Mouse (Mus musculus): ENCODE data around the gene Gpx1. TPM values are rescaled to one million over a fixed set of nuclear protein-coding genes. Genes with fewer than 3 reads are reported as not detected.

The Gpx1 gene
- polyA plus RNA-seq (2016; fragmentation: Nextera tagmentation; extraction: Ambion mirVana): 824 and 909 TPM in 2 replicates

DNA sequence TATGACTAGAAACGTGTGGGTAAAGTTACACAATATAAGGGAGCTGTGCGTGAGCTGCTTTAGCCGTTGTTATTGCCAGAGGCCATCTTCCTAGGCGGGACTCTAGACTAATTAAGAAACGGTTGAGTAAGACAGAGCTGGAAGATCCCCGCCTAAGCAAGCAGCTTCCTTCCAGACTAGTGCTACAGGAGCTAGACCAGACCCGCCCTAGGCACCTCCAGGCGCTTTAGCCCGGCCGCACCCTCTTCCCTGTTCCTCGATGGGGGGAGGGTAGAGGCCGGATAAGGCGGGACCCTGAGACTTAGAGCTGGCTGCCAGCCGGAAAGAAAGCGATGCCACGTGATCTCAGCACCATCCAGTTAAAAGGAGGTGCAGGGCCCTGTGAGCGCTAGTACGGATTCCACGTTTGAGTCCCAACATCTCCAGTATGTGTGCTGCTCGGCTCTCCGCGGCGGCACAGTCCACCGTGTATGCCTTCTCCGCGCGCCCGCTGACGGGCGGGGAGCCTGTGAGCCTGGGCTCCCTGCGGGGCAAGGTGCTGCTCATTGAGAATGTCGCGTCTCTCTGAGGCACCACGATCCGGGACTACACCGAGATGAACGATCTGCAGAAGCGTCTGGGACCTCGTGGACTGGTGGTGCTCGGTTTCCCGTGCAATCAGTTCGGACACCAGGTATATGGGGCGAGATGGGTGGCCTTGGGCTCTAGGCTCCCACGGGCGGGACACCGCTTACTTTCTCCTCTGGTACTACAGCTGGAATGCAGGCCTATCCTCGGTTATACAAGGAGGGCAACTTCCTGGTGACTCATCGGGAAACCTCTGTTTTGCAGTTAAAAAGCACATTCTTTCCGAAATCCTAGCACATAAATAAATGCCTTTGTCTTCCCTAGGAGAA lies at the start of gene Gpx1:
Gene Gpx1, plus strand, starts transcription at position 18 of the 896 bp plus-strand sequence.
- H3K27me3 ChIP-seq (ENCODE audit: low read depth, poor library complexity, severe bottlenecking): no peaks in the 10 kb centered on the region
- peak; percentile 92 for DNase-seq (ENCODE audit: low spot score)
- no peaks in the 10 kb centered on the region for H3K9me3 ChIP-seq (replicated peaks)
- peak within 1 kb of the TSS; percentile 64 for H3K4me3 ChIP-seq
- WGBS: under 1% methylated on average over 49 of the region's 49 CpGs
- H3K36me3 ChIP-seq: peaks cover 39% of the 10 kb centered on the region
- peaks cover 30% of the 10 kb centered on the region for H3K4me1 ChIP-seq
- peak within 1 kb of the TSS; percentile 94 for H3K27ac ChIP-seq

DNA sequence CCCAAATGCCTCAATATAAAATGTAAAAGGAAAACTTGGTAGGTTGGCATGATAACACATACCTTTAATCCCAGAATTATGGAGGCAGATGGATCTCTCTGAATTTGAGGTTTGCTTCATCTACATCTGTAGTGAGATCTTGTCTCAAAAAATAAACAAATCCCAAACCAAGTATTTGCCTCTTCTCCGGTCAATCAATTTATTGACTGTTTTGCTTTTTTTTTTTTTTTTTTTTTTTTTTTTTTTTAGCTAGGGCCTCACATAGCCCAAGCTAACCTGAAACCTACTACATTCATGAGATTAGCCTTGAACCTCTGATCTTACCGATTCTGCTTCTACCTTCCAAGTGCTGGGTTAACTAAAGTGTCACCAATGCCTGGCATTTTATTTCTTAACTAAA lies 49.4 kb upstream of the Gpx1 start:
- 68% methylated on average over 2 of the region's 2 CpGs for WGBS

DNA sequence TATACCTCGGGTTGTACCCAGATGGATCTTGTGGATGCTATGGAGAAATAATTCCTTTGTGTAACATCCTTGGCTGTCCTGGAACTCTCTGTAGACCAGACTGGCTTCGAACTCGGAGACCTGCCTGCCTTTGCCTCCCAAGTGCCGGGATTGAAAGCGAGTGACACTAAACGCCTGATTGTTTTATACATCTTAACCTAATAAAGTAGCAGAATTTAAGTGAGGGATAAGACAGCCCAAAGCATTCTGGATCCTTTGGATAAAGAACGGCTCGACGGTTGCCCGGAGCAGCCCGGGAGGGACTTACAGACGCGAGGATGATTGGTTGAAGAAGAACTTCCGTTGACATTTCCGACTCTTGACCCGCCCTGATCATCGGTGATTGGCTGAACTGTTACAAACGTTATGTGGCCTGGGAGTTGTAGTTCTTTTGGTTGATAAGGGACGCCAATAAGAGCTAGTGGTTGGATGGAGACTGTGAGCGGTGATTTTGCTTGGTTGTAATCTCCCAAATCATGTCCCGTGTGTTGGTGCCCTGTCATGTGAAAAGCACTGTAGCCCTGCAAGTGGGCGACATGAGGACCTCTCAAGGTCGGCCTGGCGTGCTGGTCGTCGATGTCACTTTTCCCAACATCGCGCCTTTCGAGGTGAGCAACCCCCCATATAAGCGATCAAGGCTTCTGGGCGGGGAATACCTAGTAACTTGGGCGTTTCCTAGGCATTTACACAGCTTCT lies 48.5 kb upstream of the Gpx1 start, which contains the start of gene Nicn1:
Gene Nicn1, plus strand, starts transcription at position 414 of the 735 bp plus-strand sequence.
- no peaks in the 10 kb centered on the region for H3K9me3 ChIP-seq (replicated peaks)
- WGBS: 1% methylated on average over 32 of the region's 32 CpGs
- peaks cover 14% of the 10 kb centered on the region for H3K4me1 ChIP-seq
- H3K4me3 ChIP-seq: peak within 1 kb of the TSS; percentile 67
- peak within 1 kb of the TSS; percentile 90 for H3K27ac ChIP-seq
- H3K27me3 ChIP-seq (ENCODE audit: low read depth, poor library complexity, severe bottlenecking): no peaks in the 10 kb centered on the region
- DNase-seq (ENCODE audit: low spot score): peak; percentile 79
- peaks cover 16% of the 10 kb centered on the region for H3K36me3 ChIP-seq

More for the DNA sequence above, 49.4 kb upstream of the Gpx1 start:
- Histone ChIP-seq H3K36me3 (peaks cover 7% of the 10 kb centered on the region), H3K4me3 (peak overlapping the region; percentile 67), H3K27ac (peak overlapping the region; percentile 90), H3K27me3 (ENCODE audit: low read depth, poor library complexity, severe bottlenecking) (no peaks in the 10 kb centered on the region), H3K9me3 (replicated peaks) (no peaks in the 10 kb centered on the region), H3K4me1 (peaks cover 14% of the 10 kb centered on the region)
- DNase-seq (ENCODE audit: low spot score): no peak

- H3K4me3 ChIP-seq: peak overlapping the region; percentile 67
- no peaks in the 10 kb centered on the region for H3K27me3 ChIP-seq (ENCODE audit: low read depth, poor library complexity, severe bottlenecking)
- no peaks in the 10 kb centered on the region for H3K9me3 ChIP-seq (replicated peaks)
- peaks cover 14% of the 10 kb centered on the region for H3K4me1 ChIP-seq
- DNase-seq (ENCODE audit: low spot score): no peak
- peak overlapping the region; percentile 90 for H3K27ac ChIP-seq
- 54% methylated on average over 6 of the region's 6 CpGs for WGBS
- peaks cover 22% of the 10 kb centered on the region for H3K36me3 ChIP-seq
Measured at GRCm38 (mm10) chr9:108290773-108291172, 47.9 kb upstream of the Gpx1 start.

- H3K4me1 ChIP-seq: peaks cover 17% of the 10 kb centered on the region
- peaks cover 48% of the 10 kb centered on the region for H3K36me3 ChIP-seq
- peak within 1 kb of the TSS; percentile 77 for H3K27ac ChIP-seq
- H3K9me3 ChIP-seq (replicated peaks): no peaks in the 10 kb centered on the region
- peak; percentile 57 for DNase-seq (ENCODE audit: low spot score)
- WGBS: 24% methylated on average over 18 of the region's 18 CpGs
- no peaks in the 10 kb centered on the region for H3K27me3 ChIP-seq (ENCODE audit: low read depth, poor library complexity, severe bottlenecking)
- H3K4me3 ChIP-seq: peak within 1 kb of the TSS; percentile 51
Measured at GRCm38 (mm10) chr9:108296453-108297355, 42.0 kb upstream of the Gpx1 start, which contains the start of gene Amt. Gene Amt, plus strand, starts transcription at chr9:108296853.

GRCm38 (mm10) chr9:108301853-108302252 lies 36.9 kb upstream of the Gpx1 start:
- Histone ChIP-seq H3K4me1 (peaks cover 15% of the 10 kb centered on the region), H3K36me3 (peaks cover 52% of the 10 kb centered on the region)
- 76% methylated on average over 3 of the region's 3 CpGs for WGBS

GRCm38 (mm10) chr9:108304716-108305115 lies 34.0 kb upstream of the Gpx1 start:
- Histone ChIP-seq H3K9me3 (replicated peaks) (no peaks in the 10 kb centered on the region), H3K36me3 (peaks cover 45% of the 10 kb centered on the region), H3K4me3 (peak overlapping the region; percentile 96), H3K27me3 (ENCODE audit: low read depth, poor library complexity, severe bottlenecking) (no peaks in the 10 kb centered on the region), H3K27ac (no peak overlapping the region), H3K4me1 (peaks cover 25% of the 10 kb centered on the region)
- 88% methylated on average over 4 of the region's 4 CpGs for WGBS
- no peak for DNase-seq (ENCODE audit: low spot score)

More at GRCm38 (mm10) chr9:108301853-108302252, 36.9 kb upstream of the Gpx1 start:
- DNase-seq (ENCODE audit: low spot score): no peak
- Histone ChIP-seq H3K27ac (no peak overlapping the region), H3K4me3 (no peak overlapping the region), H3K9me3 (replicated peaks) (no peaks in the 10 kb centered on the region), H3K27me3 (ENCODE audit: low read depth, poor library complexity, severe bottlenecking) (no peaks in the 10 kb centered on the region)

- WGBS: 9% methylated on average over 1 of the region's 1 CpGs
- no peaks in the 10 kb centered on the region for H3K9me3 ChIP-seq (replicated peaks)
- H3K27me3 ChIP-seq (ENCODE audit: low read depth, poor library complexity, severe bottlenecking): no peaks in the 10 kb centered on the region
- peak overlapping the region; percentile 96 for H3K4me3 ChIP-seq
- H3K27ac ChIP-seq: peak overlapping the region; percentile 97
- H3K36me3 ChIP-seq: peaks cover 43% of the 10 kb centered on the region
- H3K4me1 ChIP-seq: peaks cover 25% of the 10 kb centered on the region
- DNase-seq (ENCODE audit: low spot score): no peak
Measured at GRCm38 (mm10) chr9:108305170-108305569, 33.5 kb upstream of the Gpx1 start.

DNA sequence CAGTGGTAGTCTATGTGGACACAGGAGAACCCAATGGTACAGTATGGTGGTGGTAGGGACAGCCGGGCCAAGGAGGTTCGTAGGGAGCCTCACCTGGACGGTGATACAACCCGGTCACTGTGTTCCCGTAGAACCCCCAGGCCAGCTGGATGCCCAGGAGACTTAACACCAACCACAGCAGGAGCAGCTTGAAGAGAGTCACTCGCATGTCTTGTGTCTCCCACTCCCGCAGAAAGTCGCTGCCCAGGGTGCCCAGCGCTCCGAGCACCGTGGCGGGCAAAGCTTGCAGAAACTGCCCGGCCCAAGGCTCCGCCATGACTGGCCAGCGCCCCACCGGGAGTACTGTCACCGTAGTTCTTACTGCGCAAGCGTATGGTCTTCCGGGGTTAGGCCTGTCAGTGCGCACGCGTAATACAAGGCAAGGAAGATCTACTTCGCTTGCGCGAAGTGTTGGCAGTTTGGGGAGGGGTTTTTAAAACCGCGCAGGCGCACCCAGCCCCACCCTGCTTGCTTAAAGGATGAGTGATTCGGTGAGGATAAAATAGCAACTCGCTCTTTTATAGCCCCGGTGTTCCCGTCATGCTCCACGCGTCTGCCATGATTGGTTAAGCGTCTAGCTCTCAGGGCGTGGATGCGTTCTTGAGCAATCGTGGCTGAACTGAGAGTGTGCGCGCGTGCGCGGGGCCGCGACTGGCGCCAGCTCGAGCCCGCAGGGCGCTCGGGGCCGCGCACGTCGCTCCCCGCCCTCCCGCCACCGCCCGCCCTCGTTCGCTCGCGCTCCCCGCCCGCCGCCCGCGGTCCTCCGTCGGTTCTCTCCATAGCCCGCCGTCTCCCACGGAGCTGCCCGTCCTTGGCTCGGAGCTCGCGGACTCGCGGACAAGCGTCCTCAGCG lies 32.8 kb upstream of the Gpx1 start, which contains the start of the genes Rhoa and Tcta:
Gene Rhoa, plus strand, starts transcription at position 501 of the 892 bp plus-strand sequence.
Gene Tcta, minus strand, starts transcription at position 532 of the 892 bp plus-strand sequence.
- peak within 1 kb of the TSS; percentile 96 for H3K4me3 ChIP-seq
- under 1% methylated on average over 81 of the region's 81 CpGs for WGBS
- H3K27me3 ChIP-seq (ENCODE audit: low read depth, poor library complexity, severe bottlenecking): no peaks in the 10 kb centered on the region
- H3K36me3 ChIP-seq: peaks cover 36% of the 10 kb centered on the region
- H3K9me3 ChIP-seq (replicated peaks): no peaks in the 10 kb centered on the region
- peaks cover 25% of the 10 kb centered on the region for H3K4me1 ChIP-seq
- peak within 1 kb of the TSS; percentile 97 for H3K27ac ChIP-seq
- peak; percentile 95 for DNase-seq (ENCODE audit: low spot score)

DNA sequence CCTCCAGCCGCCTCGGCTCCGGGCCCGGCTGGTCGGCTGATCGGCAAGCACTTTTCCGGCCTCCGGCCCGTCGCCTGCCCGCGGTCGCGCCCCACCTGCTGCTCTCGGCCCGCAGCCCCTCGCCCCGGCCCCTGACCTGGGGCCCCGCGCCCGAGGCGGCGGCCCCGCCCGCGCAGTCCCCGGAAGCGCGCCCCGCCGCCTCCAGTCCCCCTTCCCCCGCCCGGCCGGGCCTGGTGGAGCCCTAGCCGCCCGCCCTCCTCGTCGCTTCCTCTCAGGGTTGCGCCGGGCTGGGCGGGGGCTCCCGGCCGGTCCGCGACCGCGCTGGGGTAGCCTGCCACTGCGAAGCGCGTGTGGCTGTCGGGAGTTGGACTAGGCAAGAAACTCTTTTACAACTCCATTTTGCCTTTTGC lies 32.1 kb upstream of the Gpx1 start:
- peak overlapping the region; percentile 96 for H3K4me3 ChIP-seq

More for the DNA sequence above, 32.1 kb upstream of the Gpx1 start:
- under 1% methylated on average over 51 of the region's 51 CpGs for WGBS
- DNase-seq (ENCODE audit: low spot score): no peak
- Histone ChIP-seq H3K4me1 (peaks cover 25% of the 10 kb centered on the region), H3K27me3 (ENCODE audit: low read depth, poor library complexity, severe bottlenecking) (no peaks in the 10 kb centered on the region), H3K9me3 (replicated peaks) (no peaks in the 10 kb centered on the region), H3K36me3 (peaks cover 31% of the 10 kb centered on the region), H3K27ac (peak overlapping the region; percentile 97)

All from limb, embryonic 10.5 days (tissue).